Mouse (Mus musculus) lung, adult 2 months (tissue): Measurements from ENCODE around the gene Prg4. TPM values are rescaled to one million over a fixed set of nuclear protein-coding genes. Genes with fewer than 3 reads are reported as not detected.

ENCODE experiments used
- DNase-seq: peaks from one replicate; pipeline ENCODE4 v3.0.0; 2022
- H3K4me1 ChIP-seq: fragments of 200-500 bp; 2 replicates; pipeline ENCODE4 v1.6.1; 2011; ENCODE audit warnings: low read length; ENCODE audit not compliant: control insufficient read depth, insufficient read depth
- H3K4me3 ChIP-seq: fragments of 200-500 bp; replicated peaks from 2 replicates; pipeline ENCODE3; 2011; ENCODE audit warnings: low read depth, mild to moderate bottlenecking, control low read depth, low read length; ENCODE audit errors: extremely low read depth
- CTCF ChIP-seq: fragments of 200-500 bp; IDR thresholded peaks from 2 replicates; pipeline ENCODE4 v1.5.1; 2011; ENCODE audit warnings: mild to moderate bottlenecking, low read length, control low read depth; ENCODE audit not compliant: insufficient read depth
- POLR2A ChIP-seq: fragments of 200-500 bp; IDR thresholded peaks from 2 replicates; pipeline ENCODE4 v1.6.1; 2011; ENCODE audit warnings: low read depth, mild to moderate bottlenecking, control low read depth, low read length, borderline replicate concordance; ENCODE audit errors: extremely low read depth
- WGBS: fragments of 180-500 bp; shearing (Covaris S2); methylation state at CpG from one replicate; pipeline ENCODE4 v1.1.7; 2018; 5-methylcytosine and 5-hydroxymethylcytosine counted together
- polyA plus RNA-seq: library from polyadenylated mRNA; depleted of rRNA; stranded (reverse); fragments of >200 nt; gene quantifications from 2 replicates; pipeline ENCODE4 v1.2.3, GENCODE M21; 2012; rRNA removed

Prg4 gene
- polyA plus RNA-seq, 1 experiment = 7.2 TPM

- no peak for DNase-seq
- Histone ChIP-seq H3K4me3 (no peak overlapping the region), H3K4me1 (no peaks in the 10 kb centered on the region)
- TF ChIP-seq POLR2A = no peak
- WGBS = 87% methylated on average over 3 of the region's 3 CpGs
Observed at GRCm38 (mm10) chr1:150416006-150416405, 50.0 kb downstream of the Prg4 start.

GRCm38 (mm10) chr1:150409996-150410395, 56.0 kb downstream of the Prg4 start:
- 95% methylated on average over 6 of the region's 6 CpGs for WGBS
- DNase-seq = no peak
- TF ChIP-seq POLR2A = no peak
- no peak for TF ChIP-seq CTCF
- Histone ChIP-seq H3K4me1 (no peaks in the 10 kb centered on the region), H3K4me3 (no peak overlapping the region)

GRCm38 (mm10) chr1:150407285-150407684, 58.7 kb downstream of the Prg4 start:
- no peak for DNase-seq
- WGBS = 77% methylated on average over 9 of the region's 9 CpGs
- H3K4me3 ChIP-seq = no peak overlapping the region
- no peak for TF ChIP-seq POLR2A
- TF ChIP-seq CTCF = no peak
- H3K4me1 ChIP-seq = no peaks in the 10 kb centered on the region

- Histone ChIP-seq H3K4me1 (no peaks in the 10 kb centered on the region), H3K4me3 (no peak overlapping the region)
- no peak for DNase-seq
- WGBS = 78% methylated on average over 3 of the region's 3 CpGs
- TF ChIP-seq CTCF (no peak), POLR2A (no peak)
Observed at GRCm38 (mm10) chr1:150404555-150404954, 61.4 kb downstream of the Prg4 start.

GRCm38 (mm10) chr1:150403914-150404313, 62.1 kb downstream of the Prg4 start:
- H3K4me3 ChIP-seq = no peak overlapping the region
- TF ChIP-seq CTCF = no peak
- DNase-seq = no peak
- 88% methylated on average over 3 of the region's 3 CpGs for WGBS
- no peaks in the 10 kb centered on the region for H3K4me1 ChIP-seq

Other genes with a start within 250 kb of the Prg4 start
- not detected in 2 replicates for gene Pdc, start 146.7 kb downstream of the Prg4 start, polyA plus RNA-seq
- gene Tpr, start 73.3 kb downstream of the Prg4 start, polyA plus RNA-seq = 38.7 and 59.8 TPM in 2 replicates
- gene Odr4, start 73.1 kb downstream of the Prg4 start, polyA plus RNA-seq = 5.7 and 6.5 TPM in 2 replicates